Mouse (Mus musculus) B cell, adult (primary cell): ENCODE results near the gene Polr2m. TPM values are rescaled to one million over a fixed set of nuclear protein-coding genes. Genes with fewer than 3 reads are reported as not detected.

Source experiments
- total RNA-seq: library from RNA; stranded (reverse); gene quantifications from 4 replicates; pipeline ENCODE4 v1.2.4, GENCODE M21; 2023; ENCODE audit not compliant: inconsistent age

Gene Polr2m
- 136 to 158 TPM (median 147 TPM) in 4 replicates for total RNA-seq

DNA sequence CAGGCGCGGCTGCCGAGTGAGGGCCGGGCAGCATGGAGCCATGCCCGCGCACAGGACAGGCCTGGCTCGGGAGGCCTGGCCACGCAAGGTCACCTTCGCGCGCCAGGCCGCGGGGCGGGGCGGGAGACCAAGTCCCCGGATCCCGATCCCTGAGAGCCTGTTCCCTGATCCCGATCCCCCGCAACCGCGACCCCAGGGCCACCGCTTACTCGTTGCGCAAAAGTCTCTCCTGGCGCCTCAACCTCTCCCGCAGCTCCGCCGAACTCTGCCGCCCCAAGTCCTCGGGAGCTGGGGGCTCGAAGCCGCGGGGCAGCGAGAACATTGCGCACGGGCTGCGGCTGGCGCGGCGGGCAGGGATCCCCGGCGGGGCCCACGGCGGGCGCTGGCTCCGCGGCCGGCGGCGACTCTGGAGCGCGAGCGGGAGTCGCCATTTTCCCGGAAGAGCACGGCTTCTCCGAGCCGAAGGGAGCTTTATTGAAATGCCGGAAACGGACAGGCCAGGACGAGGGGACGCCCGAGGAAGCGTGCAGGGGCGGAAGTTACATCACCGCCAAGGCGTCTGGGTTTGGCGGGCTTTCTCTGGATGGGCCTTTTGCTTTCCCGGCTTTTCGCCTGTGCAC, at the start of gene Polr2m:
Polr2m (minus strand) TSS at position 461 of the 620 bp plus-strand sequence.

Other genes starting within 250 kb of the Polr2m start
- 5.3 to 7.6 TPM (median 6.8 TPM) in 4 replicates for gene Myzap, start 106.4 kb upstream of the Polr2m start, total RNA-seq